Mouse (Mus musculus): Measurements from ENCODE around the gene Asxl1.

Asxl1 gene

GRCm38 (mm10) chr2:153412563-153412962 is 66.9 kb downstream of the Asxl1 start:
- no peak for DNase-seq (ENCODE audit: low read depth)

- DNase-seq (ENCODE audit: low read depth) = no peak
Measured at GRCm38 (mm10) chr2:153414607-153415006, 69.0 kb downstream of the Asxl1 start.

DNA sequence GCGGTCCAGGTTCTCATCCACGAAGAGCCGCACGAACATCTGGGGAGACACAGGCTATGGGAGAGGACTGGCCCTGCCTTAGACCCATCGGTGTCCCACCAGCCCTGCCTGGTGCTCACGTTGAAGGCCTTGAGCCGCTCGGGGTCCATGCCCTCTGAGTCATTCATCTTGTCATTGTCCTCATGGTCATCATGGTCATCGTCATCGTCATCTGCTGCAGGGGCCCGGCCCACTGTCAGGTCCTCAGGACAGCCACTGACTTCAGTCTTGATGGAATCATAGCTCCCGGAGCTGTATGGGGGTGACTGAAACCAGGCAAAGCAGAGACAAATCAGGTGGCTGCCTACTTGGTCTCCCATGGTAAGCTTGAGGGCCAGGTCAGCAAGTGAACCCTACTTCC is 72.2 kb downstream of the Asxl1 start:
- no peak for DNase-seq (ENCODE audit: low read depth)

DNA sequence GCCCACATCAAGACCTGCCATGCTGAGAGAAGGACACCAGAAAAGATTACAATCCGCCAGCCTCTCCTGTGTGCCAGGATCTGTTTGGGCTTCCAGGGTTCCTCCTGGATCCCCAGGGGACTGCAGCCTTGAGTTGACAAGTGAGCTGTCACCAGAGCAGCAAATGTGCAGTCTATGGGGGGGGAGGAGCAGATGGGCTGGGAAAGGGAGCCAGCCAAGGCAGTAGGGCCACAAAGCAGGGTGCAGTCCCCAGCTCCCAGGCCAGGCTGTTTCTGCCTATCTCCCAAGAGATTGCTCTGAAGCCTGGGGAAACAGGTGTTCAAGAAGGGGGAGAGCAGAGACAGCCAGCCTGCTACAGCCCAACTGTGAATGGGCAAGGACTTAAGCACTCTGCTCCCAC is 72.8 kb downstream of the Asxl1 start:
- DNase-seq (ENCODE audit: low read depth) = no peak

DNA sequence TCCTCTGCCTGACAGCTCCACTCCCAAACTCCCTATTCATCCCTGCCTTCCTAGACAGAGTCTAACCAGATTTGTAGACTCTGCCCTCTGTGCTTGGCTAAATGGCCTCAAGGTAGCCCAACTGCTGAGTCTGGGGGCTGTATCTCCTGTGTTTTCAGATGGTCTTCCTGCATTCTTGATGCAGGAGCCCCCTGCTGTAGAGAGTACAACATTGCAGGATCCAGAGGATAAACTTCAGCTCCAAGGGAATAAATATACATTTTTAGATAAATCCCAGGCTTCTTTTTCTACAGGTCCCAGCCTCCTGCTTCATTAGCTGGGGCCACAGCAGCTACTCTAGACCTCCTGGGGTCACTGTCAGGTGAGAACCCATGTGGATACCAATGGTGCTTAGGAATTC is 75.6 kb downstream of the Asxl1 start:
- DNase-seq (ENCODE audit: low read depth) = no peak

DNA sequence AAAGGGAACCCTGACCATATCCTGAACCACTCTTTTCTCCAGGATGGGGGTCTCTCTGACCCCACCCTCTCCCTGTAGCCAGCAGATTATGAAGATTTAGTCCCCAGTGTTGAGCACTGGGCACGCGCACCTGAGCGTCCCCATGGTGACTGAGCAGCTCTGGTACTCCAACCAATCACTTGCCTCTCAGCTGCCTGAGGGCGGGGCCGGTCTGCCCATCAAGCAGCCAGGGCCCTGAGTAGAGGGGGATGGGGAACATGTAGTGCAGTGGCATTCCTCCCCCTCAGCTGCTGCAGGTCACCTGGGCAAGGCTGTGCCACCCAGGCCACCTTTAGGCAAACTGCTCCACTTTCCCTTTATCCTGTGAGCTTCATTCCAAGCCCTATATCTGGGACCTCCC is 76.4 kb downstream of the Asxl1 start:
- DNase-seq (ENCODE audit: low read depth) = no peak

- no peak for DNase-seq (ENCODE audit: low read depth)
Measured at GRCm38 (mm10) chr2:153423113-153423512, 77.5 kb downstream of the Asxl1 start.

GRCm38 (mm10) chr2:153424557-153424956 is 78.9 kb downstream of the Asxl1 start:
- DNase-seq (ENCODE audit: low read depth) = no peak

- no peak for DNase-seq (ENCODE audit: low read depth)
Measured at GRCm38 (mm10) chr2:153425124-153425844, 79.7 kb downstream of the Asxl1 start.

- DNase-seq (ENCODE audit: low read depth) = no peak
Measured at GRCm38 (mm10) chr2:153425998-153426670, 80.5 kb downstream of the Asxl1 start.

GRCm38 (mm10) chr2:153426931-153427330 is 81.3 kb downstream of the Asxl1 start:
- DNase-seq (ENCODE audit: low read depth) = no peak

DNA sequence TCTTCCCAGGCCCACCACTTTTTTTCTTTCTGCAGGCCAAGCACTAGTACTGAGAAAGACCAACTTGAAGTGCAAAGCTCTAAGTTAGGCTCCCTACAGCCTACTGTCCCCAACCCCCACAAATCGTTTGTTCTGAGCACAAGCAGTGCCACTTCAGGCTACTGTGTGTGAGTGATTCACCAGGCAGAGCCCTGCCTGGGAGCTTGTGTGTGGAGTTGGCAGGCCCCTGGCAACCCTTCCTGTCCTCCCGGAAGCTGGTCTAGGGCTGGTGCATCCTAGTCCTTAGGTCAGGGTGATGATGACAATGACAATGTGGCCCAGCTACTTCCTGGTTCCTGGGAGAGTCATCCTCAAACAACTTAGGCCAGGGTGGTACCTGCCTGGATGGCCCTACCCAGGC is 82.9 kb downstream of the Asxl1 start:
- no peak for DNase-seq (ENCODE audit: low read depth)

- no peak for DNase-seq (ENCODE audit: low read depth)
Measured at GRCm38 (mm10) chr2:153430571-153430970, 84.9 kb downstream of the Asxl1 start.

DNA sequence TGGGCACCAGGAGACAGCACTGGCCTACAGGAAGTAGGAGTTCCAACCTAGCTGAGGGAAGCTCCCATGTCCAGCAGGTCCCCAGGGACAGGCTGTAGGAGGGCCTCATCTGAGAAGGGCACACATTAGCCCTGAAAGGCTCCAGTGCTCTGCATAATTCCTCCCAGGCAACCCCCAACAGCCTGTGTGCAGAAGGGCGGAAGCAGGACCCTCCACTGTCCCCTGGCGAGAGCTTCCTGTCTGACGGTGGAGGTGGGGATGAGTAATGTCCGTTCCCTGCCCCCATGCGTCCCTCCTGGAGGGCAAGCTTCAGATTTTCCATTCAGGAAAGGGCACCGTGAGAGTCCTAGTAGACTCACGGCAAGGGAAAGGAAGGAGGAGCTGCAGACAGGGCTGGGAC is 86.9 kb downstream of the Asxl1 start:
- no peak for DNase-seq (ENCODE audit: low read depth)

GRCm38 (mm10) chr2:153433859-153434258 is 88.2 kb downstream of the Asxl1 start:
- no peak for DNase-seq (ENCODE audit: low read depth)

DNA sequence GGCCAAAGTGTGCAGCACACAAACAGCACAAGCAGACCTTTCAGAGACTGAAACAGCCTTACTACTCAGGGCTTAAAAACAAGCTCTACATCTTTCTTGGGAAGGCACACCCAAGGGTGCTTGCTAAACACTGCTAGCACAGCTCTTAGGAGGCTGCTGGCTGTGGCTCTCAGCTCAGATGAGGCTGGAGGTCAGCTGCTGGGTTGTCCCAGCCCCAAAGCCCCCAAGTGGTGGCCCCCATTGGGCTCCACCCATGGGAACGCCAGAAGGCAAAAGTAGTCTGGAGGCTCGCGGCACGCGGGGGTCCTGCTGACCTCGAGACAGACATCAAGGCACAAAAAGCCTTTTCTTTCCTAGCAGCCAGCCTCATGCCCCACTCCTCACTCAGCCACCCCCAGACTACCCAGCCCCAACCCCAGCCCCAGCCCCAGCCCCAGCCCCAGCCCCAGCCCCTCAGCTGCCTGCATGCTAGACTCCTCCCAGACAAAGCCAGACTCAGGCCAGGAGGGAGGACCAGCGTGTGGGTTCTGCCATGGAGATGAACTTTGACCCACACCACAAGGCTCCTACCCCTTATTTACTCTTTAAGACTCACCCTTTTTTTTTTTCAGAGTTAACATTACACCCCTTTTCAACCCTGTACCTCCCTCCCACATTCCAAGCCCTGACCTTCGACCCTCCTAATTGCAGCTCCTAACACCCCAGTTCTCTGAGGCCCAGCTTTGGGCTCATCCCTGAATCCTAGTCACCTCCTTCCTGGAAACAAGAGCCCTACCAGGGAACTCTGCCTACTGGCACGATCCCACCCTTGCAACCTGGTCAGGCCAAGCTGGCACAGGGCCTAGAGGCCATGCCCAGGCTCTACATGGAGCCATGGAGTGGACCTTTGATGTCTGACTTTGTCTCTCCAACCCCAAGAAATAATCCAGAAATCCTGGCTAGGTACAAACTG is 89.5 kb downstream of the Asxl1 start:
- DNase-seq (ENCODE audit: low read depth) = no peak

- DNase-seq (ENCODE audit: low read depth) = no peak
Measured at GRCm38 (mm10) chr2:153436641-153437305, 91.1 kb downstream of the Asxl1 start.

DNA sequence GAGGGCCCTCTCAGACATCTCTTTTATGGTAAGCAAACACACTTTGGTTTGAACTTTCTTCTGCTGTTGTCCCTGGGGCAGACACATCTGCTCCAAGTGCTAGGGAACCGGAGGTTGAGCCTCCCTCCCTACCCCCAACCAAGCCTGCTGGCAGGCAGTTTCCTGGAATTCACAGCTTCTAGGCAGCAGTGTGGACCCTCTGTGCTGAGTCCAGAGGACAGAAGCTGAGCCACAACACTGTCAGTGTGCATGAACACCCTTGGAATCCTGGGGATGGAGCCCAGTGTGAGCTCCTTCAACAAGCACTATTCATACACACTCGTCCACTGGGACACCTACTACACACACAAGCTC is 91.7 kb downstream of the Asxl1 start:
- no peak for DNase-seq (ENCODE audit: low read depth)

GRCm38 (mm10) chr2:153440755-153441154 is 95.1 kb downstream of the Asxl1 start:
- DNase-seq (ENCODE audit: low read depth) = no peak

DNA sequence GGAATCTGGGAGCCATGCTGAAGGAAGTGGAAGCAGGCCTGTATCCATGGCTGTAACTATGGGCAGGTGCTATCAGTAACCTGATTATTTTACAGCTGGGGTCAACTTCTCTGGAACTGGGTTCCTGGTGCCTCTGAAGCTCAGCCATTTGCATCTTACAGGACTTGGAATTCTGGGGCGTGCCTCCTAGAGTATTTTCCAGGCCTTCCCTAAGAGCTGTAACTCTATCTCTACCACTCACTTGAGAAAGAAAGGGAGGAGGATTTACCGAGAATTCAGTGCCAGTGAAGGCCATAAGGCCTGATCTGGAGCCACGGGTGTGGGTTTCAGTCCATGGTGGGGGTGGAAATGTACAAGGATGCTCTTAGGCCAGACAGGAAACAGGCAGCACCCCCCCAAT is 95.6 kb downstream of the Asxl1 start:
- DNase-seq (ENCODE audit: low read depth) = no peak

GRCm38 (mm10) chr2:153442720-153443119 is 97.1 kb downstream of the Asxl1 start:
- no peak for DNase-seq (ENCODE audit: low read depth)
